Mouse (Mus musculus): Measurements from ENCODE around the gene Nptn.

GRCm38 (mm10) chr9:58672474-58672873 lies 90.4 kb downstream of the Nptn start:
- TF ChIP-seq CTCF (IDR thresholded peaks at IDR 0.05; ENCODE audit: extremely low read depth, insufficient read depth, insufficient read length, insufficient replicate concordance) (no peak), POLR2A (IDR thresholded peaks at IDR 0.05; ENCODE audit: low read depth, low read length) (no peak)

All from spleen, adult 2 months (tissue).